Mouse (Mus musculus) testis, postnatal 14 days (tissue): ENCODE measurements around the gene Smarcc2.
"Not testable (repeated sequence)": the region's sequence is repeated elsewhere in the genome, so short reads cannot be mapped to it uniquely, and the experiment has no call there.

ENCODE experiments used
- DNase-seq: peaks from one replicate; pipeline ENCODE4 v3.0.0; 2021; ENCODE audit warnings: low spot score

Gene Smarcc2

DNA sequence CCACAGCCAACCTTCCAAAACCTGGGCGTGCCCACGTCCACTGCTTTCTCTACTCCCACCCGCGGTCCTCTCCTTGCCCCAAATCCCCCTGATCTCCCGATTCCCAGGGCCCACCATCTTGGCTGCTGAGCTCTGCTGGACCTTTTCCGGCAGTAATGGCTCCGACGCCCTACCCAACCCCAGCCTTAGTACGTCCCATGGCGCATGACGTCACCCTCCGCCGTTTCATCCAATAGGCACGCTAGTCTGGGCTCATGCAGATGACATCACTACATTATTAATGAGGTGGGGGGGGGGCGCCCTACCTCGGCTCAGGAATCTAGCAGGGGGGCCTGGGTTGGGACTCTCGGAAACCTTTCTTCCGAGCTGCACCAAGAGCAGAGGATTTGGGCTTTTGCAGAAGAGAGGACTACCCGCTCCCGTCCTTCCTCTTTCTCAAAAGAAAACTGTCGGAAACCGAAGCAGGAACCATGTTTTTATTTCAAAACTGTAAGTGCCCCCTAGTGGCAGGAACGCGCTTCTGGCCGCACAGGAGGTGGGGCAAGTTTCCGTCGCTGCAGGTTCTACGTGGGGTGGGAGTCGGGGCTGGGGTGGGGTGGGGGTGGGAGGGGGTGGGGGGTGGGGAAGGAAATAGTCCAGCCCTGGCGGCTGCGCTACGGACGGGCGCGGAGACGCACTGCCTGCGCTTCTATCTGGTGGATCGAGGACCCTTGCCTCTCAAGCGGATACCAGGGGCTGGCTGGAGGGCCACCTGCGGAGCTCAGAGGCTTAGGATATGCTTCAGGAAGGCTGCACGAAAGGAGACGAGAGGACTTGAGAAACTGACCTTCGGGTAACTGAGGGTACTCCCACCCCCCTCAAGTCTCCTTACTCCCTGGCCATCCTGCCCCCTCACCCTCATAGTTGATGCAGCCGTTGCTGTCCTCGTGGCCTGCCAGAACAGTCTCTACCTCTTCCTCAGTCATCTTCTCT, 34.9 kb downstream of the Smarcc2 start, which contains the start of gene Myl6:
Gene Myl6, minus strand, starts transcription at position 451 of the 972 bp plus-strand sequence.
- DNase-seq, result peak; percentile 97

DNA sequence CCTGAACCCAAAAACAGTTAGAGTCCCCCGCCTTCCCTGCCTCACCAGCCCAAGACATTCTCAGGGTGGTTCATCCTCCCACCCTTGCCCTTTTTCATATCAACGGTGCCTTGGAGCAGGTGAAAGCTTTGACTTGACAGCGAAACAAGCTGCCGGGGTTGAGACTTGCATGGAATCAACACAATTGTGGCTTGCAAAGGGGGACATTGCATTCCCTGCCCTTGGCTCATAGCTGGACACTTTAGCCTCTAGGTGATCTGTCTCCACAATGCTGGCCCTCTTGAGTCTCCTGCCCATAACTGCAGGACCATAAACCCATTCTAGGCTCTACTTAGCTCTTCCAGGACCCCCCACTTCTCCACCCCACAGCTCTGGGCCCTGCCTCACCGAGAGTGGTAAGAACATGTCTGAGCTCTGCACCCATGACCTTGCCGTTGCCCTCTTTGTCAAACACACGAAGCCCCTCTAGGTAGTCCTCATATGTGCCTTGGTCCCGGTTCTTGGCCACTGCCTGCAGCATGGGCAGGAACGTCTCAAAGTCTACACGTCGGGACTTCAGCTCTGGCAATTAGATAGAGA, 35.7 kb downstream of the Smarcc2 start:
- no peak for DNase-seq

DNA sequence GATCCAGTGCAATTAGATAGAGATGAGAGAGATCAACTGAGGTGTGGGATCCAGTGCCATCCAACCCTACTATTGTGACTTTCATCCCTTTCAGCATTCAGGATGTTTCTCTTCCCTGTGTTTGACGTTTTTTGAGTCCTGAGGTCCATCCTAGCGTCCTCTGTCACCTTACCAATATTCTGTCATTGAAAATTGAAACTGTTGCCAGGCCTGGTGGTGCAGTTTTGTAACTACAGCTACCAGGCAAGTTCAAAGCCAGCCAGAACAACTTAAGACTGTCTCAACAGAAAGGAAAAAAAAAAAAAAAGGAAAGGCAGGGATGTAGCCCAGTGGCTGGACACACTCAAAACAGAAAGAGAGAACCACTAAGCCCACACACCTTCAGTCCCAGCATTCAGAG, 36.2 kb downstream of the Smarcc2 start:
- no peak for DNase-seq

DNA sequence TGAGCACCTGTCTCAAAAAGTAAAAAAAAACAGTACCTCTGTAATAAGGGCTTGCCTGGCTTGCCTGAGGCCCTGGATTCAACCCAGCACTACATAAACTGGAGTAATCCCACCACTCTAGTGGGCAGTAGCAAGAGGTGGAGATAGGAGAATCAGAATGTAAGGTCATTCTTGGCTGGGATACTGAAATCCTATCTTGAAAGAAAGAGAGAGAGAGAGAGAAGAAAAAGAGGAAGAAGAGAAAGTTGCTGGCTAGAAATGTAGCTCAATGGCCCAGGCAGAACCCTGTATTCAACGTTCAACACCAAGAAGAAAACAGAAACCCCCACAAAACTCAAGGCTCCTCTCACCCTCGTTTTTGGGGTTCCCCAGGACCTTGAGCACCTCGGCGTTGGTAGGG, 36.9 kb downstream of the Smarcc2 start:
- no peak for DNase-seq

DNA sequence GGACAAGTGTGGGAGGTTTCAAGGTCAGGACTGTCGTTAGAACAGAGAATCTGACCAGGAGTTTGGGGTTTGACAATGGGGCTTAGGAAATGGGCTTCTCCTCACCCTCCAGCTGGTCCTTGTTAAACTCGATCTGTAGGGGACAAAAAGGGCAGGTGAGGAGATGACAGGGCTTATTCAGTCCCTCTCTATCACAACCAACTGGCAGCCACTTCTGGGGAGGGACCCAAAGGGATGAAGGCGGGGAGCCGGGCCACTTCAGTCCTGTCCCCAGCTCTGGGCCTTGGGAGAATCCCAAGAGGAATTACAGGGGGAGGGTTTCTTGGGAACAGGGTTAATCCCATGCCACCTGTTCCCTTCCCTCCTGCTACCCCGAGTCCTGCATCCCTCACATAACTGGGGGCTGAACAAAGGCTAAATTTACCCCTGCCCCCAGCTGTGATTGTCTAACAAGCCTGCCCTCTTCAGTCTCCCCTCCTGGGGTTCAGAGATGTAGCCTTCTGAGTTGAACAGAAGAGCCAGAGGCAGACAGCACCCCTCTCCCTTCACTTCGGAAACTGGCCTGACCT, 37.5 kb downstream of the Smarcc2 start:
- no peak for DNase-seq

DNA sequence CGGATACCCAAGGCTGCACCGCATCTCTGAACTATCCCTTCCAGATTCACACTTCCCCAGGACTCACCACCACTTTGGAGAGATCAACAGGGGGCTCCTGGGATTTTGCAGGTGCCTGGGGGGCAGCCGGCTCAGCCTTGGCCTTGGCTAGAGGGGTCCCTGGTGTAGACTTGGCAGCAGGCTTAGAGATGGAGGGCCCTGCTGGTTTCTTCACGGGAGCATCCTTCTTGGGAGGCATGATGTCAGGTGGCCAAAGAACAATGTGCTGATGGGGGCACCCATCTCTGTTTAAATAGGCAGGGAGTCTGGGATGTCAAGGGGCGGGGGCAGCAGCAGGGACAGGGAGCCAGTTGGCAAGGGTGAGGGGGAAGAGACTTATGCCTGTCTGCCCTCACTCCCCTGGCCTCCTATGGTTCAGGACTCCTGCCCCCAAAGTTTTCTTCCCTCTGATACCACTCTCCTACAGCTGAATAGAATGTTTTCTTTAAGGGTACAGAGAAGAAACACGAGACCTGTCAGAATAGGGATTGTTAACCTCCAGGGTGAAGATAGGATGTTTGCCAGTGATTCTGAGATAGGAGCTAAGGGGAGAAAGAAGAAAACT, 38.2 kb downstream of the Smarcc2 start:
- no peak for DNase-seq

DNA sequence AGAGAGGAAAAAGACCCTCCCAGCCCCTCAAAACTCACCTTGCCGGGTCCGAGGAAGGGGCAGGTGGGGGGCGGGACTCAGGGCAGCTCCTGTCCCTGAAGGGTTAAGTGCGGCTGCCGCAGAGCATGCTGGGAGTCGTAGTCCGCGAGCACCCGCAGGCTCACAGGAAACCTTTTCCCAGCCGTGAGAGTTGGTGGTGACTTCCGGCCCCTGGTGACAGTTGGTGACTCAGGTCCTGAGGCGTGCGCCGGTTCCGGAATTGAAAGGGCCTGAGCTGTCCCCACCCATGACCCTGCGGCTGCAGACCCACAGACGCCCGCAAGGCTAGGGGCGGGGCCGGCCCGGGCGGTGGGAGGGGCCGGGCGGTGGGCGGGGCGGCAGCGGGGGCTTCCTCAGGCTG, 39.5 kb downstream of the Smarcc2 start, which contains the start of gene Myl6b:
Gene Myl6b, minus strand, starts transcription at position 96 of the 400 bp plus-strand sequence.
- DNase-seq, result peak; percentile 95

DNA sequence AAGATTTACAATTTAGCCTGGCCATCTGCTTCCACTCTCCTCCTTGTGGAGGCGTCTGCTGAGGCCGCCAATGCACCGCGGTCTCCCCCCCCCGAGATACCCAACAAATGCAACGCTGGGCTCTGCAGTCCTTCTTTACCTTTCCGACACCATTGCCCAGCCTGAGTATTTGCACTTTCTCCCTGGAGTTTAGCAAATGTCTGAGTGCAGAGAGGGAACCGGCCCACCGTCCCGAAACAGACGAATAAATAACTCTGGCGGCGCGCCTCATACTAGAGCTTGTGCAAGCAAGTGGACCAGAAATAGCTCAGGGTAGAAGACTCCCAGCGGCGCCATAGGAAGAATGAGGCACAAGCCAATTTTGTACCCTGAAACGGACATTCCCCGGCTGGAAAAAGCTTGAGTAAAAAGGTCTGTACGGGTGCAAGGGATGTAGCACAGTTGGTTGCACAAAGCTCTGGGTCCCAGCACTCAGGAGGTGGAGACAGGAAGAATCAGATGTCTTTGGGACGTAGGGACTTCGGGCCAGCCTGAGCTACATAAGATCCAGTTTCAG, 40.1 kb downstream of the Smarcc2 start:
- DNase-seq, result no peak

DNA sequence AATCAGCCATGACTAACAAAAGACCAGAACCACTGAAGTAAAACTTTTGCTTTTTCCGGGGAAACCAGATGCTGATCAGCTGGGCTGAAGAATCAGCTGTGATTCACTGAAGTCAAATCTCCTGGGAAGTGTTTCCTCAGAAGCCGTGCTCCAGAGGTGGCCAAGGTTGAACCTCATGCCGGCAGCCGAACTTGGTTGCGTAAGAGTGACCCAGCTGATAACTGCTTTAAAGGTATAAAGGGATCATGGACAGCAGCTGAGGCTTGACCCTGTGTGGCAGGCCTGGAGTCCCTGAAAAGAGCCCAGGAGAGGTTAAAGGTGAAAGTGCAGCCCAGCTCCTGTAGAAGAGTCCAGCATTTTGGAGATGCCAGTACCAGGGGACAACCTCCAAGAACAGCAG, 43.3 kb downstream of the Smarcc2 start:
- DNase-seq, result no peak

DNA sequence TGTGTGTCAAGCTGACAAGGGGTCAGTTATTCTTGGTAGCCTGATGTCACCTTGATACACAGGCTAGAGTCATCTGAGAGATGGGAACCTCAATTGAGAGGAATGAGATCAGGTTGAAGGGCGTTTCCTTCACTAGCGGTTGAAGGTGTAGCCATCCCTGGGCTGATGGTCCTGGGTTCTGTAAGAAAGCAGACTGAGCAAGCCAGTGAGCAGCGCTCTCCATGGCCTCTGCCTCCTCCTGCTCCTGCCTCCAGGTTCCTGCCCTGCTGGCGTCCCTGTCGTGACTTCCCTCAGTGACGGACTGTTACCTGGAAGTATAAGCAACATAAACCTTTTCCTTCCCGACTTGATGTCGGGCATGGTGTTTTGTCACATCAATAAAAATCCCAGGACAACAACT, 44.5 kb downstream of the Smarcc2 start:
- DNase-seq, result no peak

DNA sequence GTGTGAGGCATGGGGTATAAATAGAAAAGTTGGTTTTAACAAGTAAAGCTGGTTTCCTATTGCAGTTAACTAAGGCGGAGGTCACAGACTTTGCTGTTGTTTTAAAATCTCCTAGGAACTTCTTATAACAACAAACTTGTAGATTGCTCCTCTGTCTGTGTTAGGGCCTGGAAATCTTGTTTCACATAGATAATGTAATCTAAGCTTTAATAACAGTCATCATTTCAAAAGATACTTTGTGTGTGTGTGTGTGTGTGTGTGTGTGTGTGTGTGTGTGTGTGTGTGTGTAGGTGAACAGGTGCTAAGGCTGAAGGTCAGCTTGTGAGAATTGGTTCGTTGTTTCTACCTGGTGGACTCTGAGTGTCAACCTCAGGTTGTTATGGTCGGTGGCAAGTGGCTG, 45.0 kb downstream of the Smarcc2 start:
- DNase-seq, result no peak

DNA sequence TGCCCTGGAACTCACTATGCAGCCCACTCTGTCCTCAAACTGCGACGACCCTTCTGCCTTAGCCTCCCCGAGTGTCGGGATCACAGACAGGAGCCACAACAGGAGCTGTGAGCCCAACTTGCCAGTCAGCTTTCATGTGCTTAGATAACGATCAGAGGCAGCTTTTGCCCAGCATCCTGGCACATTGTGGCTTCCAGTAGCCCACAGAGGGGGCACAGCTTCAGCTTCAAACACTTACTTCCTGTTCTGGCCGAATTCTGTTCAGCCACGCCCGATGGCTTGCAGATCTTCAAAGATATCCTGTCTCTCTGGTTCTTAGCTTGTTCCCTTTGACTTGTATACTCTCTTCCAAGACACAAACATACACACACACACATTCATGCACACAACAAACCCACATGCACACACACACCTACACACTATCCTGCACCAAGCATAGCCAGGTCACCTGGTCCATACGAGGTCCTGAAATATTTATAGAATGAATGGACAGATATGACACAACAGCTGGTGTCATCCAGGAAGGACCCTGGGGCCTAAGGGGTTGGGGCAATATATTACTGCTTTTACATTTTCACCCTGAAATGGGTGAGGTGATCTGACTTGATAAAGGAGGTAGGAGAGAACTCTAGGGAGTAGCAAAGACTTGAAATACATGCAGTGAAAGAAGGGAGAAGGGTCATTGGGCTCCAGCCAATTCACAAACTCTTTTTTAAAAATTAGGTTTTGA, 45.8 kb downstream of the Smarcc2 start:
- DNase-seq, result no peak

DNA sequence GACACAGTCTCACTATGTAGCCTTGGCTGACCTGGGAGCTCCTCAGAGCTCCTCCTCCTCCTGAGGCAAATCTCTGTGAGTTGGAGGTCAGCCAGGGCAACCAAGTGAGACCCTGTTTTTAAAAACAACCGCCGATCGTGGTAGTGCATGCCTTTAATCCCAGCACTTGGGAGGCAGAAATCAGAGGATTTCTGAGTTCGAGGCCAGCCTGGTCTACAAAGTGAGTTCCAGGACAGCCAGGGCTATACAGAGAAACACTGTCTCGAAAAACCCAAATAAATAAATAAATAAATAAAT, 46.3 kb downstream of the Smarcc2 start:
- not testable (repeated sequence) for DNase-seq

DNA sequence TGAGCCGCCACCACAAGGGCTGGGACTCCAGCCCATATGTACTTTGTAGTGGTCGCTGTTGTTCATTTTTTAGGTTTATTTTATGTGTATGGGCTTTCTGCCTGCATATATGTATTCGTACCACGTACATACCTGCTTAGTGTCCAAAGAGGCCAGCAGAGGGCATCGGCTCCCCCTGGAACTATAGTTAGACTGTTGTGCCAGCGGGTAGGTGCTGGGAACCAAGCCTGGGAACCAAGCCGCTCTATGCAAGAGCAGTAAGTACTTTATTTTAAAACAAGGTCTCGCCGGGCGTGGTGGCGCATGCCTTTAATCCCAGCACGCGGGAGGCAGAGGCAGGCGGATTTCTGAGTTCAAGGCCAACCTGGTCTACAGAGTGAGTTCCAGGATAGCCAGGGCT, 46.9 kb downstream of the Smarcc2 start:
- DNase-seq, result no peak

DNA sequence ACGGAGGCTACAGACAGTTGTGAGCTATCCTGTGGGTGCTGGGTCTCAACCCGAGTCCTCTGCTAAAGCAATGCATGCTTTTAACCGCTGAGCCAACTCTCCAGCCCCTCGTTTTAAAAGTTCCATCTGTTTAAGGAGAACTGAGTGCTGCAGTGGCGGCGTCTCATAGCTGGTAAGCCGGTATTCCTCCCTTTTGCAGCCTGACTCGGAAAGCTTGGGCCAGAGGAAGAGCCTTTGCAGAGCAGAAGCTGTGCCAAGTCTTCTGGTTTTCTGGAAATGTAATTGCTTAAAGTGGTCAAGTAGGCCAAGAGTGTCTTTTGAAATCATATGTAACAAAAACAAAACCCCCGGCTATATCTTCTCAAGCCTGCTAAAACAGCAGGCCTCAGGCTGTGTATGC, 49.2 kb downstream of the Smarcc2 start:
- DNase-seq, result no peak

DNA sequence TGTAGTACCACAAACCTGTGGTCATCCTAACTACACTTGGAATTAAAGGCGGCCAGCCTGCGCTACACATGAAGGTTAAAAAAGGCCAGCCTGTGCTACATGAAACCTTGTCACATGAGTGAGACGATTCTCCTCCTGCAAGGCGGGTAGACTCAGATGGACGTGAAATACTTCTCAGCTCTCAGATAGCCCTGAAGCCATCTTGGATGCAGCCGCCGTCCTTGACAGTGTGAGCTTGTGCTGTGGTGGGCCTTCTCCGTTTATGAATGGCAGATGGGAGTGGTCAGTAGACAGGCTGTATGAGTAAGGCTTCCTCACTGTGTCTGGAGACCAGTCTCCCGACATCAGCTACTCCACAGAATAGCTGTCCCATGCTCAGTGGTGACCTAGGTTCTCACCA, 50.2 kb downstream of the Smarcc2 start:
- DNase-seq, result no peak

DNA sequence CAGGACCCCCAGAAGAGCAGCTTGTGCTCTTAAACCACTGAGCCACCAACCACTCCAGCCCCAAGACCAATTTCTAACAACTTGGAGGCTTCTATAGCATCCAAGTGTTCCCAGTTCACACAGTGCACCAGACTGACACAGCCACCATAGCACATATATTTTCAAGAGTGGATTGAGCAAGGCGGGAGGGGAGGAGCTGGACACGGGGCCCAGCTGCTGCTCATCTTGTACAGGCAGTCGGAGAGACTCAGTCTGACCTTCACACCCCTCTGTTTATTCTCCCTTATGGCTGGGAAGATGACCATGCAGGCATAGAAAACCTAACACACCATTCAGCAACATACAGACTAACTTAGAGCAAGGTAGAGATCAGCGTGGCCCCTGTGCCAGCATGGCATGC, 50.8 kb downstream of the Smarcc2 start:
- no peak for DNase-seq

DNA sequence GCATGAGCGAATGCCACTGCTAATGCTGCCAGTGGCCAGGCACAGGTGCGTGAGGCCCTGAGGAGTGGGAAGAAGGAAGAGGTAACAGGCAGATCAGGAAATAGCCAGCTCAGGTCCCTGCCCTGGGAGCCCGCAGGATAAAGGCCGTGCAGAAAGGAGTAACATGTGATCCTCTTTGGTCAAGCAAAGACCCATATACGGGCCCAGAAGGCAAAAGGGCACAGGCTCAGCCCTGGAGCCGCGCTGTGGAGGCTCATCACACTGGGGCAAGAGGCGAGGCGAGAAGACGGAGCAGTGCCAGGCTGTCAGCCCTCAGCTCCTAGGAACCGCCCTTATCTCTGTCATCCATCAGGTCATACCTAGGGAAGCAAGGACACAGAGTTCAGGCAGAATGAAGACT, 51.3 kb downstream of the Smarcc2 start:
- no peak for DNase-seq

DNA sequence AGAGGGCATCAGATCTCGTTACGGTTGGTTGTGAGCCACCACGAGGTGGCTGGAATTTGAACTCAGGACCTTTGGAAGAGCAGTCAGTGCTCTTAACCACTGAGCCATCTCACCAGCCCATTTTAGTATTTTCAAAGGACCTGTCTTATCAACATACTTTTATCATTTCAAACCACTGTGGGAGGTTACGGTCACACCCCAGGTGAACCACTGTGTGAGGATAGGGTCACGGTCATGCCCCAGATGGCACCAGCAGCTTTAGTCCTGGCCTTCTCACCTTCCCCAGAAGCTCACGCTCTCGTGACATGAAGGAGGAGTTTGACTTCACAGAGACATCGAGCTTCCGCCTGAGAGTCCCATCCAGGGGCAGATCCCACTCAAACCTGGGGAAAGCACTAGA, 52.1 kb downstream of the Smarcc2 start:
- no peak for DNase-seq

DNA sequence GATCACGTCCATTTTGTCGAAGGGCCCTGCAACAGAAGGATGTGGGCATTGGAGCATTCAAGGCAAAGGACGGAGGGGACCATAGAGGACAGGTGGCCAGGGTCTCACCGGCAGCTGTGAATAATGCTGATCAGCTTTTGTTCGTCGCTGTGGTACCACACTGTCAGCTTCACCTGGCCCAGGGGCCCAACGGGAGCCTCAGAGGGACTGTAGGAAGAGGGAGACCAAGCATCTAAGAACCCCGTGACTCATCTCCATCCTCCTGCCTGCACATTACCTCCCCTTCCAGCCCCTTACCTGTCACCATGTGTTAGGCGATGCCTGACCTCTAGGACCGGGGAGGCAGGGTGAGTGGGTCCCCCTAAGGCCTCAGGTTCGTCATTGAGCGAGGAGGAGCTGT, 52.7 kb downstream of the Smarcc2 start:
- no peak for DNase-seq

DNA sequence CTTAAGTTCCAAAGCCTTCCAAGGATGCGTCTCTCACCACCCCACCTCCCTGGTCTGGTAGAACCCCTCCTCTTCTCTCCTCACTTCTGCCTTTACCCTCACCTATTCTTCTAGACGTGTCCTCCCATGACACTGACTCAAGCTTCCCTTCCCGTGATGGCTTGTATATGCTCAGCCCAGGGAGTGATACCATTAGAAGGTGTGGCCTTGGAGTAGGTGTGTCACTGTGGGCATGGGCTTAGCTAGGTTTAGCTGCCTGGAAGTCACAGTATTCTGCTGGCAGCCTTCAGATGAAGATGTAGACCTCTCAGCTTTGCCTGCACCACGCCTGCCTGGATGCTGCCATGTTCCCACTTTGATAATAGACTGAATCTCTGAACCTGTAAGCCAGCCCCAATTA, 56.0 kb downstream of the Smarcc2 start:
- DNase-seq, result no peak

DNA sequence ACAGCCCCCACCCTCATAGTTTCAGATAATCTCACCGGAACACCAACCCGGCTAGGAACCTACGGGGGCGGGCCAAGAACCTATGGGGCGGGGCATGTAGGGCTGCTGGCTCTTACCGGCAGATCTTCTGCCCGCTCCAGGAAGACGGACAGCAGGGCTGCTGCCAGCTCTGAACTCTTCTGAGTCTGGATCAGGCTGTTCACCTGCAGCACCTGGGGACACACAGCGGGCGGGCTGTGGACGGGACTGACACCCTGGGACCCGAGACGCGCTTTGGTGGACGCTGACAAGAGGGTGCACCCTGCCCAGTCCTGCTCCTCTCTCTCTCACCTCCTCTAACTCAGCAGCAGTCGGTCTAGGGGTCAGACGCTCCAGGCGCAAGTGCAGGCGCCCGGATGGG, 57.0 kb downstream of the Smarcc2 start:
- no peak for DNase-seq
